Mouse (Mus musculus): ENCODE data around the gene Bcl2l11.
"Not testable (repeated sequence)": the region's sequence is repeated elsewhere in the genome, so short reads cannot be mapped to it uniquely, and the experiment has no call there.

The Bcl2l11 gene

GRCm38 (mm10) chr2:128125635-128126470, at the start of gene Bcl2l11:
Gene Bcl2l11, plus strand, starts transcription at chr2:128126038.
- DNase-seq (ENCODE audit: low read depth), result peak; percentile 97

- DNase-seq (ENCODE audit: low read depth), result no peak
Observed at GRCm38 (mm10) chr2:128076936-128077335, 48.9 kb upstream of the Bcl2l11 start.

DNA sequence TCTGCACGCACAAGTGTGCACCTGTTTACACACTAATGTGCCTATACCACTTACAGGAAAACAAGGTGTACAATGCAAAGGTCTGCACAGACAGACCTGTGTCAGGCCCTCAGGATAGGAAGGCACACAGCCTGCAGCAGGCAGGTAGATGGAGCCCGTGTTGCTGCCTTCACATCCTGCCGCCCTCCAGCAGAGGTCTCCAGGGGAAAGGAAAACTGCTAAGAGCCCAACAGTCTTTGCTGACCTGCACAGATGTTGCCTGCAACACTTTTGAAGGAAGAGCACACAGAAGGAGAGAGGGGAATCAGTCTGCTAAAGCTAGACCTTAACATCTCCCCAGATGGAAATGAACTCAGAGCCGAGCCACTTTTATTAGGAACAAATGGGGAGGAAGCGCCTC, 47.0 kb upstream of the Bcl2l11 start:
- no peak for DNase-seq (ENCODE audit: low read depth)

- no peak for DNase-seq (ENCODE audit: low read depth)
Observed at GRCm38 (mm10) chr2:128079316-128079715, 46.5 kb upstream of the Bcl2l11 start.

DNA sequence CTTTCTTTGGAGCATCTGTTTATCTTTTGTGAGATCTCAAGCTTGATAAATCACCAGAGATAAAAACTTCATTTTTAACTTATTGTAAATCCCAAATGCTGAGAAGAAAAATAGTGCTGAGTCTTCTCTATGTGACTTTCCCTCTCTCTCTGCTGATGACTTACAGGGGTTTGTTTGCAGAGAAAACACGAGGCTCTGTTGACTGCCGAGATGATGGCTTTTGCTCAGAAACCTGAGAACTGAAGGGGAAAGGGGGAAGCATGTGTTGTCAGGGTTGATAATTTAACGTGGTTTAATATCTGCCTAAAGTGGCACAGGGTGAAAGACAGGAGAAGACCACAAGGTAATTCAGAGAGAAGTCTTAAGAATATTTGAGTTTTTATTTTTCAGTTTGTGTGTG, 42.0 kb upstream of the Bcl2l11 start:
- DNase-seq (ENCODE audit: low read depth), result peak; percentile 26

- DNase-seq (ENCODE audit: low read depth), result peak; percentile 53
Observed at GRCm38 (mm10) chr2:128084607-128085006, 41.2 kb upstream of the Bcl2l11 start.

- DNase-seq (ENCODE audit: low read depth), result peak; percentile 38
Observed at GRCm38 (mm10) chr2:128085481-128085880, 40.4 kb upstream of the Bcl2l11 start.

DNA sequence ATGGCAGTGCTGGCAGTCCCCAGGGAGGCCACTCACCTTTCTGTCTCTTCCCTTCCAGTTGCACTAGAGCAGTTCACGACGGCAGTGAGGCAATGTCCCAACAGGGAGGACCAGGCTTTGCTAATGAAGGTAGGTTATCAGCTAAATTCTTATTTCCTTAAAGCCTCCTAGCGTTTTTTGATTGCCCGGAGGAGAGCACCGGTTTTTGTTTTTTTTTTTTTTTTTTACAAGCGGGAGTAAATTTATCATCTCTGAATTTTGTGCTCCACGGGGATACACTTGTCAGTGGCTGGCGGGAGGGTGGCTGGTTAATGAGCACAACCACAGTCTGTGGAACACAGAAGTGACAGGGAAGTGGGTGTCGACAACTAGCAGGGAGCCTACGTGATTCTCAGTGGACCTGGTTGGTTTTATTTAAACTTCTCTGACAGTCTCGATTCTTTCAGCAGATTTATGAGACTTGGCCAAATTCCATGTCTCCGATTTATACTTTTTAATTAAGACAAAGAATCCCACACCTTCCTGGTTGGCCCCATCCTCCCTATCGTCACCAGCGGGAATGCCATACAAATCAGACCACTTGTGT, 39.4 kb upstream of the Bcl2l11 start:
- DNase-seq (ENCODE audit: low read depth), result no peak

DNA sequence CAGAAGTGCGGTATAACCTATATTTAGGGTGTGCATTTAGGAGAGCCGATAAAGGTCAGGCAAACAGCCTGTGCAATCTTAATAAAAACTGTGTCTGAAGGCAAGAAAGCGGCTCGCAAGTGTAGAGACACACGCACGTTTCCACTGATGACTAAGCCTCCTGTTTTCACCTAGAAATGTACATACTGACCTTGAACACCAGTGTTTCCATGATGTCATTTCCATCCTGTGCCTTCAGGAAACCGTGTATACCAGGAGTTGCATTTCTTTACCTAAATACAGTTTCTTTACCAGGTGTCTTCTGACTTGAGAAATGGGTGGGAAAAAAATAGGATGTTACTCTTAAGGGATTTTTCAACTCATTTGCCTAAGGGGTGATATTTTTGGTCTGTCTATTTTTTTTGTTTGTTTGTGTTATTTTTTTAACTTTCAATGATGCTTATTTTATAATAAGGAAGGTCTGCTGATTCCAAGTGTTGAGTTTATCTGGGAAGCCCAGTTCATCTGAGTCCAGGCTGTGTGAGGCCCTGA, 38.8 kb upstream of the Bcl2l11 start:
- DNase-seq (ENCODE audit: low read depth), result peak; percentile 74

GRCm38 (mm10) chr2:128087798-128088545, 37.9 kb upstream of the Bcl2l11 start:
- no peak for DNase-seq (ENCODE audit: low read depth)

GRCm38 (mm10) chr2:128090283-128090885, 35.5 kb upstream of the Bcl2l11 start:
- no peak for DNase-seq (ENCODE audit: low read depth)

GRCm38 (mm10) chr2:128091431-128092369, 34.1 kb upstream of the Bcl2l11 start:
- DNase-seq (ENCODE audit: low read depth), result no peak

- DNase-seq (ENCODE audit: low read depth), result no peak
Observed at GRCm38 (mm10) chr2:128092451-128092850, 33.4 kb upstream of the Bcl2l11 start.

- peak; percentile 16 for DNase-seq (ENCODE audit: low read depth)
Observed at GRCm38 (mm10) chr2:128094196-128094595, 31.6 kb upstream of the Bcl2l11 start.

GRCm38 (mm10) chr2:128094602-128095001, 31.2 kb upstream of the Bcl2l11 start:
- no peak for DNase-seq (ENCODE audit: low read depth)

- DNase-seq (ENCODE audit: low read depth), result no peak
Observed at GRCm38 (mm10) chr2:128095270-128095669, 30.6 kb upstream of the Bcl2l11 start.

DNA sequence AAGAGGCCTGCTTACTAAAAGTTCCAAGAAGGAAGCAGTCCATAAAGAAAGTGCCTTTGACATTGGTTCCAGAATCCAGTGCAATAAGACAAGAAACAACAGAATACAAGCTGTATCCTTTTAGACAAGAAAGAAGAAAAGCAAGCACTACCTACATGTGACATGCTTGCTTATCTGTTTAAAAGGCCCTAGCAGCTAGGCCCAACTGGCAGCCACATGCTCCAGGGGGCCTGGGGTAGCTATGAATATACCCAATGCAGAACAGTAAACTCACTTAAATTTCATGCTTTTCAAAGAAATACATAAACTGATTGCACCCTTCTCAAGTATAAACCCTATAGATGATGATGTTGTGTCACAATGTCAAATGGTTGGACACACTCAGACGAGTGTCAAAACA, 29.8 kb upstream of the Bcl2l11 start:
- DNase-seq (ENCODE audit: low read depth), result no peak

DNA sequence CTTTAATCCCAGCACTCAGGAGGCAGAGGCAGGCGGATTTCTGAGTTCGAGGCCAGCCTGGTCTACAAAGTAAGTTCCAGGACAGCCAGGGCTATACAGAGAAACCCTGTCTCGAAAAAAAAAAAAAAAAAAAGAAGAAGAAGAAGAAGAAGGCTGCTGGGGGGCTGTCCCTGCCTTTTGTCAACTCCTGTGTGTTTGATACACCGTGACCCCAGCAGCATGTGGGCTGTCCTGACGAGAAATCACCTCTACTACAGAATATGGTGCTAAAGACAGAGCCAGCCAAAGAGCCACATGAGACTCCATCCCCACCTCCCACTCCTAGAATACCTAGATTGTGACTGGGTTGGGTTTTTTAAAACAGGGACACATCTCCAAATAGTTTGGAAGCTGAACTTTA, 27.7 kb upstream of the Bcl2l11 start:
- not testable (repeated sequence) for DNase-seq (ENCODE audit: low read depth)

DNA sequence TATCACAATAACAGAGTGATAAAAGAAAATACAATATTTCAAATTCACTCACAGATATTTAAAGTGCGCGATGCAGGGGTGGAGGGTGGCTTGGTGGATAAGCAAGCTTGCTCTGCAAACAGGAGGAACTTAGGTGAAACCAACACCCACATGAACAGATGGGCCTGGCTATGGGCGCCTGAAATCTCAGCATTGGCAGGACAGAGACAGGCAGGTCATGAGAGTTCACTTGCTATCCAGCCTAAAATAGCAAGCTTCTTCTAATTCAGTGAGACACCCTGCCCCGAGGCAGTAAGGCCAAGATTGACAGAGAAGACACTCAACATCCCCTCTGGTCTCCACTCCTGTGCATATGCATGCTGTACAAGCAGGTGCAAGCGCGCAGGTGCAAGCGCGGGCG, 23.8 kb upstream of the Bcl2l11 start:
- no peak for DNase-seq (ENCODE audit: low read depth)

DNA sequence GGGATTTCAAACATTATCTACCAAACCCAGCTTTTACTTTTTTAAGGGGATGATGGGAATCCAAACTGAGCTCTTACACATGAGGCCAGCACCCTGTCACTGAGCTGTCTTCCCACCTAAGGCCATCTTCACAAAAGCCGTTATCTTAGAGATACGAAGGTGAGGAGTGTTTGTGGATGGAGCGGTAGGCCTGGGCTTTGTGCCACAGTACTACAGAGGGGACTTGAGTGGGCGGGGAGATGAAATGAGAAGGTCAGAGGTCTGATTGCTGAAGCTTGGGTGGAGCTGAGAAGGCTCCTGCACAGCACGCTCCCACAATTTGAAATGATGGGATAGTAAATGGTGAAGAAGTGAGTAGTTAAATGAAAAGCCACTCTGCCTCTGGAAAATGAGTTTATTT, 21.0 kb upstream of the Bcl2l11 start:
- no peak for DNase-seq (ENCODE audit: low read depth)

GRCm38 (mm10) chr2:128105651-128106050, 20.2 kb upstream of the Bcl2l11 start:
- no peak for DNase-seq (ENCODE audit: low read depth)
